Mouse (Mus musculus): ENCODE measurements around the gene Slc12a9. TPM values are rescaled to one million over a fixed set of nuclear protein-coding genes. Genes with fewer than 3 reads are reported as not detected.

Gene Slc12a9
- total and polyA plus RNA-seq, 2 experiments, result 4.7 to 20.3 TPM

- Histone ChIP-seq H3K36me3 (ENCODE audit: control insufficient read depth, insufficient read depth, low read length) (peaks cover 6% of the 10 kb centered on the region; the same call in 1 of the 2 replicates), H3K79me2 (ENCODE audit: control insufficient read depth, insufficient read depth, low read length) (no peaks in the 10 kb centered on the region), H3K4me3 (ENCODE audit: insufficient read depth, low read depth, low read length) (no peak overlapping the region), H3K27me3 (ENCODE audit: control insufficient read depth, insufficient read depth, low read length) (no peaks in the 10 kb centered on the region), H3K9ac (ENCODE audit: low read depth, low read length) (no peak overlapping the region), H3K4me1 (ENCODE audit: control insufficient read depth, insufficient read depth, low read length) (peaks cover 6% of the 10 kb centered on the region; the same call in 1 of the 2 replicates), H3K27ac (replicated peaks; ENCODE audit: insufficient read depth, low read depth, low read length) (no peak overlapping the region)
- TF ChIP-seq POLR2A (IDR thresholded peaks at IDR 0.05; ENCODE audit: extremely low read depth, insufficient read depth, low read length) (no peak), CTCF (IDR thresholded peaks at IDR 0.05; ENCODE audit: low read depth, low read length) (no peak)
- 96% methylated on average over 3 of the region's 3 CpGs for WGBS
- DNase-seq (ENCODE audit: extremely low read depth, low read depth, low spot score), result no peak
These were observed 12.4 kb downstream of the Slc12a9 start for GRCm38 (mm10) chr5:137320996-137321395.

- 52% methylated on average over 1 of the region's 1 CpGs for WGBS
- no peak overlapping the region for H3K27ac ChIP-seq (replicated peaks; ENCODE audit: insufficient read depth, low read depth, low read length)
- H3K79me2 ChIP-seq (ENCODE audit: control insufficient read depth, insufficient read depth, low read length), result peaks cover 3% of the 10 kb centered on the region; the same call in 1 of the 2 replicates
- peak; percentile 33 for DNase-seq (ENCODE audit: extremely low read depth, low read depth, low spot score)
- H3K9ac ChIP-seq (ENCODE audit: low read depth, low read length), result no peak overlapping the region
- peaks cover 6% of the 10 kb centered on the region; the same call in 1 of the 2 replicates for H3K36me3 ChIP-seq (ENCODE audit: control insufficient read depth, insufficient read depth, low read length)
- H3K27me3 ChIP-seq (ENCODE audit: control insufficient read depth, insufficient read depth, low read length), result no peaks in the 10 kb centered on the region
- H3K4me3 ChIP-seq (ENCODE audit: insufficient read depth, low read depth, low read length), result no peak overlapping the region
- H3K4me1 ChIP-seq (ENCODE audit: control insufficient read depth, insufficient read depth, low read length), result peaks cover 6% of the 10 kb centered on the region; the same call in 1 of the 2 replicates
- no peak for TF ChIP-seq POLR2A (IDR thresholded peaks at IDR 0.05; ENCODE audit: extremely low read depth, insufficient read depth, low read length)
- TF ChIP-seq CTCF (IDR thresholded peaks at IDR 0.05; ENCODE audit: low read depth, low read length), result no peak
These were observed 14.8 kb downstream of the Slc12a9 start for GRCm38 (mm10) chr5:137318570-137318969.

- H3K9ac ChIP-seq (ENCODE audit: low read depth, low read length), result no peak overlapping the region
- TF ChIP-seq CTCF (IDR thresholded peaks at IDR 0.05; ENCODE audit: low read depth, low read length) (no peak), POLR2A (IDR thresholded peaks at IDR 0.05; ENCODE audit: extremely low read depth, insufficient read depth, low read length) (no peak)
- peaks cover 11% of the 10 kb centered on the region; the same call in 1 of the 2 replicates for H3K4me1 ChIP-seq (ENCODE audit: control insufficient read depth, insufficient read depth, low read length)
- H3K27ac ChIP-seq (replicated peaks; ENCODE audit: insufficient read depth, low read depth, low read length), result no peak overlapping the region
- no peak overlapping the region for H3K4me3 ChIP-seq (ENCODE audit: insufficient read depth, low read depth, low read length)
- H3K27me3 ChIP-seq (ENCODE audit: control insufficient read depth, insufficient read depth, low read length), result no peaks in the 10 kb centered on the region
- H3K79me2 ChIP-seq (ENCODE audit: control insufficient read depth, insufficient read depth, low read length), result peaks cover 11% of the 10 kb centered on the region; the same call in 1 of the 2 replicates
- WGBS, result 87% methylated on average over 8 of the region's 8 CpGs
- DNase-seq (ENCODE audit: extremely low read depth, low read depth, low spot score), result no peak
- H3K36me3 ChIP-seq (ENCODE audit: control insufficient read depth, insufficient read depth, low read length), result peaks cover 6% of the 10 kb centered on the region; the same call in 1 of the 2 replicates
These were observed 16.0 kb downstream of the Slc12a9 start for GRCm38 (mm10) chr5:137317361-137317760.

- Histone ChIP-seq H3K36me3 (ENCODE audit: control insufficient read depth, insufficient read depth, low read length) (0 out of 2 replicates have a peak, but pooled peaks cover 1% of the 10 kb centered on the region), H3K4me1 (ENCODE audit: control insufficient read depth, insufficient read depth, low read length) (peaks cover 11% of the 10 kb centered on the region; the same call in 1 of the 2 replicates), H3K27me3 (ENCODE audit: control insufficient read depth, insufficient read depth, low read length) (no peaks in the 10 kb centered on the region), H3K9ac (ENCODE audit: low read depth, low read length) (no peak overlapping the region), H3K79me2 (ENCODE audit: control insufficient read depth, insufficient read depth, low read length) (peaks cover 11% of the 10 kb centered on the region; the same call in 1 of the 2 replicates), H3K4me3 (ENCODE audit: insufficient read depth, low read depth, low read length) (no peak overlapping the region), H3K27ac (replicated peaks; ENCODE audit: insufficient read depth, low read depth, low read length) (no peak overlapping the region)
- TF ChIP-seq CTCF (IDR thresholded peaks at IDR 0.05; ENCODE audit: low read depth, low read length) (peak; percentile 56), POLR2A (IDR thresholded peaks at IDR 0.05; ENCODE audit: extremely low read depth, insufficient read depth, low read length) (no peak)
- 67% methylated on average over 30 of the region's 30 CpGs for WGBS
- DNase-seq (ENCODE audit: extremely low read depth, low read depth, low spot score), result no peak
These were observed 18.1 kb downstream of the Slc12a9 start for GRCm38 (mm10) chr5:137315084-137315903.

GRCm38 (mm10) chr5:137314193-137315083, 19.0 kb downstream of the Slc12a9 start, which contains the start of gene Trip6:
Trip6 (minus strand) TSS chr5:137314404.
- H3K4me1 ChIP-seq (ENCODE audit: control insufficient read depth, insufficient read depth, low read length), result peaks cover 11% of the 10 kb centered on the region; the same call in 1 of the 2 replicates
- peak within 1 kb of the TSS; percentile 68 for H3K27ac ChIP-seq (replicated peaks; ENCODE audit: insufficient read depth, low read depth, low read length)
- peak within 1 kb of the TSS; percentile 88 for H3K9ac ChIP-seq (ENCODE audit: low read depth, low read length)
- peak within 1 kb of the TSS; percentile 74 for H3K4me3 ChIP-seq (ENCODE audit: insufficient read depth, low read depth, low read length)
- H3K79me2 ChIP-seq (ENCODE audit: control insufficient read depth, insufficient read depth, low read length), result peaks cover 11% of the 10 kb centered on the region; the same call in 1 of the 2 replicates
- no peaks in the 10 kb centered on the region for H3K27me3 ChIP-seq (ENCODE audit: control insufficient read depth, insufficient read depth, low read length)
- WGBS, result 35% methylated on average over 30 of the region's 30 CpGs
- no peaks in the 10 kb centered on the region for H3K36me3 ChIP-seq (ENCODE audit: control insufficient read depth, insufficient read depth, low read length)
- DNase-seq (ENCODE audit: extremely low read depth, low read depth, low spot score), result peak; percentile 58
- TF ChIP-seq CTCF (IDR thresholded peaks at IDR 0.05; ENCODE audit: low read depth, low read length) (no peak), POLR2A (IDR thresholded peaks at IDR 0.05; ENCODE audit: extremely low read depth, insufficient read depth, low read length) (no peak)

Measured in liver, adult 2 months (tissue).